In genomic region chr11:97343619-97344018, GRCm38 (mm10) we compare ENCODE assay signal across 8 mouse cellular contexts. TPM values are rescaled to one million over a fixed set of nuclear protein-coding genes. Genes with fewer than 3 reads are reported as not detected.
DNase-seq lines count a peak whose midpoint lies in the region; ATAC-seq and TF ChIP-seq lines count a peak whose summit lies in the region.

No protein-coding gene starts in this region.

- no peaks in the 10 kb centered on the region for H3K27me3 ChIP-seq in cerebellum, adult 2 months (ENCODE audit: control insufficient read depth, insufficient read depth, low read length)
- peaks cover 7% of the 10 kb centered on the region; the same call in 1 of the 2 replicates for H3K27me3 ChIP-seq in forebrain, embryonic 12.5 days

- H3K9ac ChIP-seq in forebrain, embryonic 12.5 days, result no peak overlapping the region

- DNase-seq in cerebellum, adult 2 months, result no peak
- DNase-seq in cerebellum, adult 8-10 months, result no peak
- DNase-seq in CD8-positive naive resting alpha-beta T cell, adult 2 months (ENCODE audit: low read depth in 2 of 2, low spot score in 2 of 2), result peak; percentile 28 to 40
- peak; percentile 48 to 61 for DNase-seq in kidney, postnatal 25 days
- DNase-seq in frontal cortex, adult 2 months (ENCODE audit: extremely low spot score in 1 of 2, low spot score in 1 of 2), result no peak

- no peak overlapping the region for H3K4me2 ChIP-seq in forebrain, embryonic 12.5 days

- no peaks in the 10 kb centered on the region for H3K36me3 ChIP-seq in forebrain, embryonic 12.5 days (replicated peaks)

- peaks cover 19% of the 10 kb centered on the region for H3K4me1 ChIP-seq in cerebellum, adult 2 months (ENCODE audit: control insufficient read depth, insufficient read depth, low read length)
- H3K4me1 ChIP-seq in forebrain, embryonic 12.5 days, result peaks cover 3% of the 10 kb centered on the region; the same call in 1 of the 2 replicates

- no peak overlapping the region for H3K27ac ChIP-seq in cerebellum, adult 2 months (ENCODE audit: insufficient read depth, low read length)
- no peak overlapping the region for H3K27ac ChIP-seq in forebrain, embryonic 12.5 days

- no peak overlapping the region for H3K4me3 ChIP-seq in cerebellum, adult 2 months (replicated peaks; ENCODE audit: insufficient read depth, low read depth, low read length)
- H3K4me3 ChIP-seq in forebrain, embryonic 12.5 days (replicated peaks), result no peak overlapping the region

- H3K9me3 ChIP-seq in forebrain, embryonic 12.5 days, result no peaks in the 10 kb centered on the region

- peak; percentile 8; the same call in 1 of the 2 replicates for TF ChIP-seq CTCF in cerebellum, adult 2 months (IDR thresholded peaks at IDR 0.05; ENCODE audit: borderline replicate concordance, insufficient read depth, low read depth, low read length)

- ATAC-seq in erythroid progenitor cell, adult 5-6 weeks (replicated peaks; ENCODE audit: low FRiP score, poor library complexity, severe bottlenecking), result 0 out of 2 replicates have a peak, but pooled peaks have one; percentile 9
- peak; percentile 85 for ATAC-seq in megakaryocyte progenitor cell, adult 5-6 weeks (replicated peaks; ENCODE audit: poor library complexity)
- ATAC-seq in forebrain, embryonic 12.5 days (ENCODE audit: low FRiP score), result no peak

- WGBS in cerebellum, adult 2 months, result 40% methylated on average over 17 of the region's 17 CpGs
- WGBS in forebrain, embryonic 12.5 days, result 34% methylated on average over 17 of the region's 17 CpGs

- TF ChIP-seq POLR2A in cerebellum, adult 2 months (IDR thresholded peaks at IDR 0.05; ENCODE audit: borderline replicate concordance, insufficient read depth, low read length), result no peak

RNA-seq across cellular contexts. Expression of gene Gpr179, which starts 8.3 kb away (rescaled TPM):
- 0.62 and 0.87 TPM in 2 replicates for polyA plus RNA-seq in cerebellum, adult 2 months (2012; rRNA removed)
- not detected in 2 replicates for total RNA-seq in erythroid progenitor cell, adult 5-6 weeks (2015; ENCODE audit: low replicate concordance)
- total RNA-seq in erythroid progenitor cell, adult 5-6 weeks (2017; ENCODE audit: low replicate concordance), result 0.15 TPM in 1 of 2 replicates, not detected in the other
- 0.02 and 0.05 TPM in 2 replicates for total RNA-seq in megakaryocyte progenitor cell, adult 5-6 weeks (2015)
- 0.10 TPM in 1 of 2 replicates, not detected in the other for total RNA-seq in megakaryocyte progenitor cell, adult 5-6 weeks (2017)
- polyA plus RNA-seq in frontal cortex, adult 2 months (2012; rRNA removed), result 0.40 and 0.66 TPM in 2 replicates
- polyA plus RNA-seq in forebrain, embryonic 12.5 days (2016; fragmentation: Nextera tagmentation; extraction: Ambion mirVana), result 0.11 and 0.22 TPM in 2 replicates

RNA-seq across cellular contexts. Expression of gene Socs7, which starts 18.7 kb away (rescaled TPM):
- polyA plus RNA-seq in cerebellum, adult 2 months (2012; rRNA removed), result 54.3 and 61.2 TPM in 2 replicates
- total RNA-seq in erythroid progenitor cell, adult 5-6 weeks (2015; ENCODE audit: low replicate concordance), result 2.5 and 2.9 TPM in 2 replicates
- total RNA-seq in erythroid progenitor cell, adult 5-6 weeks (2017; ENCODE audit: low replicate concordance), result 5.4 and 6.0 TPM in 2 replicates
- 5.3 and 7.2 TPM in 2 replicates for total RNA-seq in megakaryocyte progenitor cell, adult 5-6 weeks (2015)
- 10.2 and 11.0 TPM in 2 replicates for total RNA-seq in megakaryocyte progenitor cell, adult 5-6 weeks (2017)
- 43.3 and 44.9 TPM in 2 replicates for polyA plus RNA-seq in frontal cortex, adult 2 months (2012; rRNA removed)
- polyA plus RNA-seq in forebrain, embryonic 12.5 days (2016; fragmentation: Nextera tagmentation; extraction: Ambion mirVana), result 7.9 and 8.0 TPM in 2 replicates

RNA-seq across cellular contexts. Expression of gene Mrpl45, which starts 28.1 kb away (rescaled TPM):
- 37.8 and 40.6 TPM in 2 replicates for polyA plus RNA-seq in cerebellum, adult 2 months (2012; rRNA removed)
- 13.4 and 15.5 TPM in 2 replicates for total RNA-seq in erythroid progenitor cell, adult 5-6 weeks (2015; ENCODE audit: low replicate concordance)
- total RNA-seq in erythroid progenitor cell, adult 5-6 weeks (2017; ENCODE audit: low replicate concordance), result 3.6 and 5.9 TPM in 2 replicates
- 34.7 and 43.6 TPM in 2 replicates for total RNA-seq in megakaryocyte progenitor cell, adult 5-6 weeks (2015)
- total RNA-seq in megakaryocyte progenitor cell, adult 5-6 weeks (2017), result 22.4 and 23.1 TPM in 2 replicates
- polyA plus RNA-seq in frontal cortex, adult 2 months (2012; rRNA removed), result 28.9 TPM in 2 replicates
- 51.3 and 53.3 TPM in 2 replicates for polyA plus RNA-seq in forebrain, embryonic 12.5 days (2016; fragmentation: Nextera tagmentation; extraction: Ambion mirVana)

Comparison
In these comparisons a context has a peak if more than half of its experiments do, and no peak if none do; other contexts are left out.
1. DNase-seq: peak in CD8-positive naive resting alpha-beta T cell, adult 2 months (2 of 2) and kidney, postnatal 25 days (2 of 2); none in cerebellum, adult 2 months (0 of 2), cerebellum, adult 8-10 months (single experiment) and frontal cortex, adult 2 months (0 of 2).